Mouse (Mus musculus) hindbrain, embryonic 11.5 days (tissue): ENCODE measurements at regions not wholly inside any gene's neighbourhood (a gene's known extent, or its start where the extent isn't known, plus 50 kb on each side); places are given as distances from the start of the nearest gene placed in this dataset.

ENCODE experiments used
- ATAC-seq: fragments of 200-750 bp; cut with Nextera tagmentation; 2 replicates; pipeline ENCODE4 v1.8.0; 2017; ENCODE audit warnings: mild to moderate bottlenecking, moderate TSS enrichment, moderate library complexity; ENCODE audit not compliant: low FRiP score
- DNase-seq: peaks from one replicate; pipeline ENCODE4 v3.0.0-alpha.2; 2015; ENCODE audit warnings: low spot score
- H3K27ac ChIP-seq: fragments of 300-500 bp; sonication (generic); 2 replicates; pipeline ENCODE4 v1.5.1; 2014; ENCODE audit warnings: mild to moderate bottlenecking, low read depth, low read length
- H3K27me3 ChIP-seq: fragments of 300-500 bp; sonication (generic); 2 replicates; pipeline ENCODE4 v1.6.1; 2014; ENCODE audit warnings: mild to moderate bottlenecking, low read length, moderate library complexity, mixed read lengths; ENCODE audit not compliant: control insufficient read depth, insufficient read depth
- H3K36me3 ChIP-seq: fragments of 300-500 bp; sonication (generic); 2 replicates; pipeline ENCODE4 v1.6.1; 2014; ENCODE audit warnings: mild to moderate bottlenecking, low read length, moderate library complexity, mixed read lengths; ENCODE audit not compliant: control insufficient read depth, insufficient read depth
- H3K4me1 ChIP-seq: fragments of 300-500 bp; sonication (generic); replicated peaks from 2 replicates; pipeline ENCODE4 v1.6.1; 2014; ENCODE audit warnings: low read length, mixed read lengths; ENCODE audit not compliant: control insufficient read depth, insufficient read depth
- H3K4me2 ChIP-seq: fragments of 300-500 bp; sonication (generic); replicated peaks from 2 replicates; pipeline ENCODE4 v1.6.1; 2014; ENCODE audit warnings: mild to moderate bottlenecking, low read depth, low read length
- H3K4me3 ChIP-seq: fragments of 300-500 bp; sonication (generic); 2 replicates; pipeline ENCODE4 v1.5.1; 2014; ENCODE audit warnings: low read depth, low read length
- H3K9ac ChIP-seq: fragments of 300-500 bp; sonication (generic); 2 replicates; pipeline ENCODE4 v1.6.1; 2014; ENCODE audit warnings: low read depth, low read length
- H3K9me3 ChIP-seq: fragments of 300-500 bp; sonication (generic); 2 replicates; pipeline ENCODE4 v1.6.1; 2016; ENCODE audit warnings: low read length; ENCODE audit not compliant: control insufficient read depth
- WGBS: fragments of 180-500 bp; shearing (Covaris S2); extraction: QIAGEN DNeasy Blood & Tissue Kit; methylation state at CpG from one replicate; pipeline ENCODE4 v1.1.7; 2014; 5-methylcytosine and 5-hydroxymethylcytosine counted together

DNA sequence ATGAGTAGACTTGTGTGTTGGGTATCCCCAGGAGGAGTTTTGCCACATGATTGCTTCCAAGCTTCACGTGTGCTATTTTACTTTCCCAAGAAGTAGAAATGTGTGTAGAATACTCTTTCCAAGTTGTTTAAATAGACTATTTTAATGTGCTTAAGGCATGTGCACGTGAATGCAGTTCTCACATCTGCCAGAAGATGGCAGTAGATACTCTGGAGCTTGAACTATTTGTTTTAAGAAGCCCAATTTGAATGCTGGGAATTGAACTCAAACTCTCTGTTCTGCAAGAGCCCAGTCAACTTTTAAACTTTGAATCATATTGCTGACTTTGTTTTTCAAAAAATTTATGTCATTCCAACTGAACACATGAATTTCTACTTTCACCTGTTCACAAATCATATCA lies 431.3 kb upstream of the Reg3g start:
- no peaks in the 10 kb centered on the region for H3K36me3 ChIP-seq
- no peak overlapping the region for H3K4me2 ChIP-seq
- DNase-seq = peak; percentile 72
- no peaks in the 10 kb centered on the region for H3K4me1 ChIP-seq
- 7% methylated on average over 2 of the region's 2 CpGs for WGBS
- H3K9ac ChIP-seq = no peak overlapping the region
- ATAC-seq = peak; percentile 49; the same call in 1 of the 2 replicates
- no peaks in the 10 kb centered on the region for H3K9me3 ChIP-seq
- H3K27me3 ChIP-seq = no peaks in the 10 kb centered on the region
- H3K4me3 ChIP-seq = no peak overlapping the region
- H3K27ac ChIP-seq = no peak overlapping the region

- Histone ChIP-seq H3K4me3 (no peak overlapping the region), H3K4me1 (no peaks in the 10 kb centered on the region), H3K27me3 (no peaks in the 10 kb centered on the region), H3K9me3 (no peaks in the 10 kb centered on the region), H3K36me3 (no peaks in the 10 kb centered on the region), H3K9ac (no peak overlapping the region), H3K27ac (no peak overlapping the region), H3K4me2 (no peak overlapping the region)
- ATAC-seq (no peak), DNase-seq (no peak)
- 78% methylated on average over 3 of the region's 3 CpGs for WGBS
These were observed 424.1 kb upstream of the Reg3g start for GRCm38 (mm10) chr6:78892730-78893129.

- no peak for DNase-seq
- H3K4me1 ChIP-seq = no peaks in the 10 kb centered on the region
- no peak overlapping the region for H3K4me2 ChIP-seq
- ATAC-seq = no peak
- no peaks in the 10 kb centered on the region for H3K27me3 ChIP-seq
- H3K27ac ChIP-seq = no peak overlapping the region
- H3K9ac ChIP-seq = no peak overlapping the region
- no peaks in the 10 kb centered on the region for H3K9me3 ChIP-seq
- no peaks in the 10 kb centered on the region for H3K36me3 ChIP-seq
- H3K4me3 ChIP-seq = no peak overlapping the region
These were observed 394.4 kb upstream of the Reg3g start for GRCm38 (mm10) chr6:78863031-78863430.

- Histone ChIP-seq H3K4me2 (no peak overlapping the region), H3K4me3 (no peak overlapping the region), H3K9me3 (no peaks in the 10 kb centered on the region), H3K36me3 (no peaks in the 10 kb centered on the region), H3K4me1 (no peaks in the 10 kb centered on the region), H3K27me3 (no peaks in the 10 kb centered on the region), H3K9ac (no peak overlapping the region), H3K27ac (no peak overlapping the region)
- DNase-seq (no peak), ATAC-seq (no peak)
- 70% methylated on average over 2 of the region's 2 CpGs for WGBS
These were observed 372.6 kb upstream of the Reg3g start for GRCm38 (mm10) chr6:78841261-78841660.

GRCm38 (mm10) chr6:78825901-78826629 lies 357.4 kb upstream of the Reg3g start:
- H3K9me3 ChIP-seq = no peaks in the 10 kb centered on the region
- no peaks in the 10 kb centered on the region for H3K27me3 ChIP-seq
- peak; percentile 21 for DNase-seq
- H3K9ac ChIP-seq = no peak overlapping the region
- no peaks in the 10 kb centered on the region for H3K36me3 ChIP-seq
- WGBS = 53% methylated on average over 6 of the region's 6 CpGs
- no peaks in the 10 kb centered on the region for H3K4me1 ChIP-seq
- H3K4me2 ChIP-seq = no peak overlapping the region
- no peak overlapping the region for H3K27ac ChIP-seq
- no peak overlapping the region for H3K4me3 ChIP-seq
- ATAC-seq = peak; percentile 68

GRCm38 (mm10) chr6:78821251-78821650 lies 352.6 kb upstream of the Reg3g start:
- no peaks in the 10 kb centered on the region for H3K36me3 ChIP-seq
- WGBS = 94% methylated on average over 1 of the region's 1 CpGs
- no peak overlapping the region for H3K4me2 ChIP-seq
- no peak overlapping the region for H3K9ac ChIP-seq
- no peak overlapping the region for H3K4me3 ChIP-seq
- no peak for ATAC-seq
- H3K27ac ChIP-seq = no peak overlapping the region
- H3K27me3 ChIP-seq = no peaks in the 10 kb centered on the region
- H3K4me1 ChIP-seq = no peaks in the 10 kb centered on the region
- H3K9me3 ChIP-seq = no peaks in the 10 kb centered on the region
- no peak for DNase-seq

DNA sequence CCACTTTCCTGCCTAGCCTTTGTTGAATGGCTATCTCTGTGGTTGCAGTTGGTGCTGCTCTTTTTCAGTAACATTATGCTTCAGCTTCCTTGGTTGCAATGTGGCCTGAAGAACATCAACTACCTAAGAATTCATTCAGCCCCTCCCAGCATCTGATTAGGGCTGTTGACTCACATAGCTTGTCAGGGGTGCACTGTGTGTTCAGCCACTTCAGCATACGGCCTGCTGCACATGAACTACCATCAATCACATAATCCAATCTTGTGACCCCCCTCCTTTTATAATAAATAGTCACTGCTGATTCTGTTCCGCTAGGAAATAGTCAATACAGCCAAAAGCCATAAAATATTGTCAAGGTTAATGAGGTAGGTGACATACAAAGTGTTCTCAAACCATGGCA lies 328.3 kb upstream of the Reg3g start:
- ATAC-seq = no peak
- H3K27me3 ChIP-seq = no peaks in the 10 kb centered on the region
- H3K27ac ChIP-seq = no peak overlapping the region
- no peak overlapping the region for H3K4me2 ChIP-seq
- no peaks in the 10 kb centered on the region for H3K4me1 ChIP-seq
- no peak for DNase-seq
- no peak overlapping the region for H3K4me3 ChIP-seq
- 63% methylated on average over 2 of the region's 2 CpGs for WGBS
- no peaks in the 10 kb centered on the region for H3K9me3 ChIP-seq
- no peaks in the 10 kb centered on the region for H3K36me3 ChIP-seq
- no peak overlapping the region for H3K9ac ChIP-seq

DNA sequence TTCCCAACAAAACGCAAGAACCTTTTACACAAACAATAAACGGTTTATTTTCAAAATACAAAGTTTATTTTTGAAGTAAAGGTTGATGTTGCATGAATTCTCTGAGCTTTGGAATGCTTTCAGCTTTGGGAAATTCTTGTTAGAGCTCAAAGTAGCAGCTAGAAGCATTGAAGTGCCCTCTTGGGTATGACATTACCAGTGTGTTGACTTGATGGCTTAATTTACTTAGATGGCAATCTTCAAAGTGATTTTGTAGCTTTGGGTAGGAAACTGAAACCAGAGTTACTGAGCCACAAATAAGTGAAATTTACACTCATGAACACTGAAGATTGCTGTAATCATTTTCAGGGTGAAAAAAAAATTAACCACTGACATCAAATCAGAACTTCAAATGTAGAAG lies 320.3 kb upstream of the Reg3g start:
- Histone ChIP-seq H3K4me1 (no peaks in the 10 kb centered on the region), H3K27ac (no peak overlapping the region), H3K4me3 (no peak overlapping the region), H3K27me3 (no peaks in the 10 kb centered on the region), H3K36me3 (no peaks in the 10 kb centered on the region), H3K4me2 (no peak overlapping the region), H3K9me3 (no peaks in the 10 kb centered on the region), H3K9ac (no peak overlapping the region)
- no peak for DNase-seq
- no peak for ATAC-seq
- WGBS = 81% methylated on average over 2 of the region's 2 CpGs

- no peak overlapping the region for H3K9ac ChIP-seq
These were observed 288.9 kb upstream of the Reg3g start for GRCm38 (mm10) chr6:78757619-78758018.

More at GRCm38 (mm10) chr6:78757619-78758018, 288.9 kb upstream of the Reg3g start:
- Histone ChIP-seq H3K4me1 (no peaks in the 10 kb centered on the region), H3K27ac (no peak overlapping the region), H3K27me3 (no peaks in the 10 kb centered on the region), H3K4me2 (no peak overlapping the region), H3K9me3 (no peaks in the 10 kb centered on the region), H3K4me3 (no peak overlapping the region), H3K36me3 (no peaks in the 10 kb centered on the region)
- no peak for DNase-seq
- ATAC-seq = no peak
- WGBS = 91% methylated on average over 3 of the region's 3 CpGs
